ENCODE assay signal across 16 mouse cellular contexts in genomic region chr14:47269056-47269455, GRCm38 (mm10).
"Had no signal": no experiment of that assay in that cellular context is flagged by ENCODE, and none has a peak within 500 bp of the region (broad histone marks: within the 10 kb centered on the region; RNA-seq: fewer than 3 reads in every experiment).

No protein-coding gene starts in this region.

- H3K4me3 ChIP-seq: neural tube, embryonic 13.5 days; neural tube, embryonic 15.5 days; stomach, embryonic 15.5 days had no signal

- H3K4me2 ChIP-seq: neural tube, embryonic 13.5 days; neural tube, embryonic 15.5 days; stomach, embryonic 15.5 days had no signal

- H3K27ac ChIP-seq: neural tube, embryonic 13.5 days; neural tube, embryonic 15.5 days; stomach, embryonic 15.5 days; stomach, postnatal 0 days had no signal

- H3K4me1 ChIP-seq: neural tube, embryonic 13.5 days; neural tube, embryonic 15.5 days; stomach, embryonic 15.5 days had no signal

- DNase-seq: retina, postnatal 1 day; right cerebral cortex, adult 18-20 months; right cerebral cortex, postnatal 14 days; right cerebral cortex, postnatal 25 days; right cerebral cortex, postnatal 4 days; spleen, adult 18-20 months; thymus, adult 18-20 months; thymus, adult 2 months; thymus, postnatal 14 days; thymus, postnatal 25 days; thymus, postnatal 36 days; thymus, postnatal 4 days had no signal

- H3K9me3 ChIP-seq: neural tube, embryonic 13.5 days; neural tube, embryonic 15.5 days; stomach, embryonic 15.5 days had no signal

- H3K9ac ChIP-seq: neural tube, embryonic 13.5 days; neural tube, embryonic 15.5 days; stomach, embryonic 15.5 days had no signal

- H3K27me3 ChIP-seq: neural tube, embryonic 13.5 days; neural tube, embryonic 15.5 days; stomach, embryonic 15.5 days had no signal
